Mouse (Mus musculus) layer of hippocampus, adult 9-10 months (tissue): Measurements from ENCODE around the gene A430089I19Rik.
"Not testable (repeated sequence)": the region's sequence is repeated elsewhere in the genome, so short reads cannot be mapped to it uniquely, and the experiment has no call there.

Experiments used
- DNase-seq: peaks from one replicate; pipeline ENCODE4 v3.0.0; 2022; ENCODE audit warnings: low spot score

The A430089I19Rik gene

GRCm38 (mm10) chr5:94306696-94307095 lies at the start of gene A430089I19Rik:
TSS of gene A430089I19Rik (minus strand) at chr5:94306796.
- not testable (repeated sequence) for DNase-seq

DNA sequence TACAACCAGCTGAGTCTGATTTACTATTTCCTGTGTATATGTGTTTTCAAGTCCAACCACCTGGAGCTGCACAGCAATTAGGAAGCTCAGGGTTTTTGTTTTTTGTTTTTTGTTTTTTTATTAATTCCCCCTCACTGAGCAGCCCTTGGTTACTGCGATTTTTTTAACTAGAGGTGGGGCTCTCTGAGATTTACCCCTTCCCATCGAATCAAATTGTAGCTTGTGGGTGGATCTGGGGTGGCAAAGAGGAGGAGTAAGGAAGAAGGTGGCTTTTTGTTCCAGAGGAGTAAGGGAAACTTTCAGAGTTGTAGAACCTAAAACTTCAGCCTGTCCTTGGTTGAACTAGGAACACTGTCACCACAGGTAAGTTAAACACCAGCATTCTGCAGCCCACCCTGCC lies 32.9 kb upstream of the A430089I19Rik start, which contains the start of gene AA792892:
TSS of gene AA792892 (plus strand) at position 301 of the 400 bp plus-strand sequence.
- DNase-seq, result not testable (repeated sequence)

- not testable (repeated sequence) for DNase-seq
These were observed 7.5 kb upstream of the A430089I19Rik start, which contains the start of gene Gm6502 for GRCm38 (mm10) chr5:94314135-94314534. TSS of gene Gm6502 (plus strand) at chr5:94314435.
